Mouse (Mus musculus) CH12.LX (cell line): ENCODE measurements around the gene Olfr1339. TPM values are rescaled to one million over a fixed set of nuclear protein-coding genes. Genes with fewer than 3 reads are reported as not detected.
A peak's percentile ranks its signal among the peaks of the same experiment; 100 is the strongest.

ENCODE experiments used
- DNase-seq: peaks from one replicate; pipeline ENCODE4 v3.0.0-alpha.2; 2013; ENCODE audit errors: extremely low read depth
- H3K27ac ChIP-seq: 2 replicates; pipeline ENCODE4 v1.5.1; 2012; ENCODE audit warnings: low read depth, mild to moderate bottlenecking, control low read depth, moderate library complexity; ENCODE audit not compliant: insufficient read depth
- H3K27me3 ChIP-seq: replicated peaks from 2 replicates; pipeline ENCODE3; 2012; ENCODE audit warnings: inconsistent platforms
- H3K36me3 ChIP-seq, 2 experiments: replicated peaks in 1 of 2; 2 replicates each; pipeline versions ENCODE3 to v1.6.1; 2012; ENCODE audit warnings: inconsistent platforms in 1 of 2, low read length in 1 of 2, mild to moderate bottlenecking in 1 of 2, mixed read lengths in 1 of 2, moderate library complexity in 1 of 2; ENCODE audit not compliant: control insufficient read depth in 1 of 2, insufficient read depth in 1 of 2
- H3K4me1 ChIP-seq, 2 experiments: 2 replicates each; pipeline ENCODE4 v1.6.1; 2012; ENCODE audit warnings: inconsistent platforms in 1 of 2, moderate library complexity in 1 of 2; ENCODE audit not compliant: insufficient read depth in 2 of 2, control insufficient read depth in 1 of 2
- H3K4me2 ChIP-seq: 2 replicates; pipeline ENCODE4 v1.6.1; 2012; ENCODE audit warnings: low read depth, mild to moderate bottlenecking, control low read depth; ENCODE audit not compliant: poor library complexity, insufficient read depth, severe bottlenecking
- H3K4me3 ChIP-seq, 3 experiments: fragments of 150-350 bp in 1 of 3; sonication (generic) in 1 of 3; replicated peaks in 1 of 3; 2 replicates each; pipeline versions ENCODE3 to v1.5.1; 2011 to 2012; ENCODE audit warnings: low read depth in 2 of 3, low read length in 2 of 3, mild to moderate bottlenecking in 2 of 3, moderate library complexity in 2 of 3, control low read depth in 1 of 3, improper control_type of control experiment in 1 of 3, inconsistent platforms in 1 of 3, mixed read lengths in 1 of 3; ENCODE audit not compliant: poor library complexity in 1 of 3
- H3K79me2 ChIP-seq: replicated peaks from 2 replicates; pipeline ENCODE4 v1.6.1; 2012; ENCODE audit warnings: mild to moderate bottlenecking, moderate library complexity; ENCODE audit not compliant: control insufficient read depth, poor library complexity, insufficient read depth, severe bottlenecking; ENCODE audit errors: extremely low read depth
- H3K9ac ChIP-seq: 2 replicates; pipeline ENCODE4 v1.6.1; 2012; ENCODE audit warnings: low read depth, mild to moderate bottlenecking, control low read depth, moderate library complexity; ENCODE audit not compliant: insufficient read depth
- H3K9me3 ChIP-seq: replicated peaks from 2 replicates; pipeline ENCODE3; 2012; ENCODE audit warnings: low read length, inconsistent platforms, mixed read lengths
- BHLHE40 ChIP-seq: IDR thresholded peaks from 2 replicates; pipeline ENCODE4 v1.6.1; 2011; ENCODE audit warnings: mild to moderate bottlenecking, low read depth, low read length, improper control_type of control experiment
- CHD1 ChIP-seq: IDR thresholded peaks from 2 replicates; pipeline ENCODE4 v1.6.1; 2012; ENCODE audit warnings: low read depth, low read length, improper control_type of control experiment, inconsistent platforms
- CHD2 ChIP-seq: IDR thresholded peaks from 2 replicates; pipeline ENCODE4 v1.6.1; 2011; ENCODE audit warnings: low read length, improper control_type of control experiment
- CTCF ChIP-seq, 2 experiments: IDR thresholded peaks in 1 of 2; conservative IDR thresholded peaks in 1 of 2; 2 replicates each; pipeline ENCODE4 v1.5.1; 2011 to 2012; ENCODE audit warnings: low read depth in 2 of 2, low read length in 2 of 2, improper control_type of control experiment in 1 of 2, inconsistent platforms in 1 of 2, mild to moderate bottlenecking in 1 of 2, moderate library complexity in 1 of 2
- E2F4 ChIP-seq: IDR thresholded peaks from 2 replicates; pipeline ENCODE4 v1.6.1; 2011; ENCODE audit warnings: low read depth, low read length, improper control_type of control experiment; ENCODE audit not compliant: insufficient replicate concordance
- ELF1 ChIP-seq: IDR thresholded peaks from 2 replicates; pipeline ENCODE4 v1.6.1; 2014; ENCODE audit warnings: low read depth, mild to moderate bottlenecking, inconsistent platforms, low read length, improper control_type of control experiment
- EP300 ChIP-seq: IDR thresholded peaks from 2 replicates; pipeline ENCODE4 v1.6.1; 2011; ENCODE audit warnings: low read length, improper control_type of control experiment
- ETS1 ChIP-seq: conservative IDR thresholded peaks from 2 replicates; pipeline ENCODE4 v1.6.1; 2012; ENCODE audit warnings: low read depth, mild to moderate bottlenecking, inconsistent platforms, low read length, improper control_type of control experiment, moderate library complexity
- HCFC1 ChIP-seq: IDR thresholded peaks from 2 replicates; pipeline ENCODE4 v1.6.1; 2012; ENCODE audit warnings: low read depth, mild to moderate bottlenecking, inconsistent platforms, low read length, improper control_type of control experiment
- IRF4 ChIP-seq: IDR thresholded peaks from 2 replicates; pipeline ENCODE4 v1.6.1; 2014; ENCODE audit warnings: low read depth, mild to moderate bottlenecking, inconsistent platforms, low read length, improper control_type of control experiment
- JUND ChIP-seq: conservative IDR thresholded peaks from 2 replicates; pipeline ENCODE4 v1.6.1; 2011; ENCODE audit warnings: low read depth, low read length, improper control_type of control experiment
- KAT2A ChIP-seq: IDR thresholded peaks from 2 replicates; pipeline ENCODE4 v1.6.1; 2012; ENCODE audit warnings: low read length, improper control_type of control experiment, inconsistent platforms; ENCODE audit not compliant: insufficient replicate concordance
- MAX ChIP-seq: IDR thresholded peaks from 2 replicates; pipeline ENCODE4 v1.6.1; 2011; ENCODE audit warnings: low read length, improper control_type of control experiment
- MEF2A ChIP-seq: IDR thresholded peaks from 2 replicates; pipeline ENCODE4 v1.6.1; 2014; ENCODE audit warnings: low read depth, mild to moderate bottlenecking, inconsistent platforms, low read length, improper control_type of control experiment, borderline replicate concordance
- MYC ChIP-seq: IDR thresholded peaks from 2 replicates; pipeline ENCODE4 v1.6.1; 2011; ENCODE audit warnings: low read depth, mild to moderate bottlenecking, improper control_type of control experiment, low read length
- NRF1 ChIP-seq: IDR thresholded peaks from 2 replicates; pipeline ENCODE4 v1.6.1; 2014; ENCODE audit warnings: low read depth, mild to moderate bottlenecking, inconsistent platforms, low read length, improper control_type of control experiment, moderate library complexity
- RAD21 ChIP-seq: IDR thresholded peaks from 2 replicates; pipeline ENCODE4 v1.6.1; 2011; ENCODE audit warnings: low read depth, mild to moderate bottlenecking, low read length, improper control_type of control experiment, moderate library complexity
- RCOR1 ChIP-seq: conservative IDR thresholded peaks from 2 replicates; pipeline ENCODE4 v1.6.1; 2012; ENCODE audit warnings: low read depth, mild to moderate bottlenecking, inconsistent platforms, low read length, improper control_type of control experiment
- TBP ChIP-seq: conservative IDR thresholded peaks from 2 replicates; pipeline ENCODE4 v1.6.1; 2011; ENCODE audit warnings: low read depth, low read length, improper control_type of control experiment
- UBTF ChIP-seq: IDR thresholded peaks from 2 replicates; pipeline ENCODE4 v1.6.1; 2012; ENCODE audit warnings: low read depth, mild to moderate bottlenecking, inconsistent platforms, low read length, improper control_type of control experiment, moderate library complexity
- USF1 ChIP-seq: IDR thresholded peaks from 2 replicates; pipeline ENCODE4 v1.6.1; 2014; ENCODE audit warnings: low read depth, mild to moderate bottlenecking, inconsistent platforms, low read length, improper control_type of control experiment
- dilution Hi-C: fragments of 300-500 bp; cut with MboI; formaldehyde crosslinking; loops from 2 replicates; pipeline ENCODE4 v1.14.3; 2020; ENCODE audit warnings: low sequenced_read_pairs; ENCODE audit not compliant: extremely low pct_unique_long_range_greater_than_20kb, extremely low pct_ligation_motif_present
- in situ Hi-C: fragments of 300-500 bp; cut with MboI; formaldehyde crosslinking; loops from 3 replicates; pipeline ENCODE4 v1.14.3; 2019; ENCODE audit warnings: low sequenced_read_pairs, low pct_ligation_motif_present, low pct_unique_long_range_greater_than_20kb, mixed read lengths
- polyA plus RNA-seq: library from polyadenylated mRNA; unstranded; fragments of >175 nt; gene quantifications from 2 replicates; pipeline ENCODE4 v1.2.1, GENCODE M21; 2012; ENCODE audit warnings: low read depth; ENCODE audit not compliant: insufficient read length
- total RNA-seq, 2 experiments: library from RNA; depleted of rRNA; stranded (reverse); fragments of 300-350 nt in 1 of 2; fragments of >200 nt in 1 of 2; gene quantifications; 2 replicates each; pipeline ENCODE4 v1.2.3; 2012 to 2014

Gene Olfr1339
- total and polyA plus RNA-seq, 3 experiments = not detected

- TF ChIP-seq JUND (no peak), E2F4 (no peak), ELF1 (no peak), IRF4 (no peak), KAT2A (no peak), MEF2A (no peak), HCFC1 (no peak)
- TF ChIP-seq, all 38 proteins: peak for 0
- H3K79me2 ChIP-seq = no peaks in the 10 kb centered on the region
- H3K4me2 ChIP-seq = 0 out of 2 replicates have a peak within 1 kb of the TSS, but pooled peaks have one; percentile 2
- H3K4me3 ChIP-seq = no peak within 1 kb of the TSS
- H3K27me3 ChIP-seq = peaks cover 85% of the 10 kb centered on the region
- no peak within 1 kb of the TSS for H3K9ac ChIP-seq
- in situ Hi-C loops (no loop called here), dilution Hi-C loops (no loop called here)
- no peaks in the 10 kb centered on the region for H3K4me1 ChIP-seq
- H3K36me3 ChIP-seq = no peaks in the 10 kb centered on the region
- peaks cover 2% of the 10 kb centered on the region for H3K9me3 ChIP-seq
- no peak for DNase-seq
- no peak within 1 kb of the TSS for H3K27ac ChIP-seq
These were observed 39.5 kb upstream of the Olfr1339 start, which contains the start of gene Olfr1342 for GRCm38 (mm10) chr4:118692412-118692973. Olfr1342 (minus strand) TSS chr4:118692756.

- in situ Hi-C loops = no loop called here
- dilution Hi-C loops = no loop called here
- H3K9ac ChIP-seq = no peak overlapping the region
These were observed 38.2 kb upstream of the Olfr1339 start for GRCm38 (mm10) chr4:118693812-118694211.

More at GRCm38 (mm10) chr4:118693812-118694211, 38.2 kb upstream of the Olfr1339 start:
- no peaks in the 10 kb centered on the region for H3K36me3 ChIP-seq
- TF ChIP-seq RAD21 = no peak
- TF ChIP-seq KAT2A = no peak
- TF ChIP-seq ETS1 = no peak
- TF ChIP-seq UBTF = no peak
- no peak for TF ChIP-seq TBP
- TF ChIP-seq EP300 = no peak
- no peak for TF ChIP-seq NRF1
- TF ChIP-seq HCFC1 = no peak
- no peak for TF ChIP-seq JUND
- no peak for TF ChIP-seq RCOR1
- no peak for TF ChIP-seq MAX
- TF ChIP-seq CHD2 = no peak
- no peak for TF ChIP-seq MEF2A
- no peak for TF ChIP-seq BHLHE40
- no peak for TF ChIP-seq MYC
- no peak for TF ChIP-seq CHD1
- no peak for TF ChIP-seq CTCF (conservative IDR thresholded peaks at IDR 0.05 in 1 of 2, IDR thresholded peaks at IDR 0.05 in 1 of 2; ENCODE audit: low read depth in 2 of 2, low read length in 2 of 2)
- TF ChIP-seq USF1 = no peak
- H3K4me1 ChIP-seq = no peaks in the 10 kb centered on the region
- no peak overlapping the region for H3K4me3 ChIP-seq
- DNase-seq = no peak
- H3K9me3 ChIP-seq = no peaks in the 10 kb centered on the region
- H3K27ac ChIP-seq = no peak overlapping the region
- H3K4me2 ChIP-seq = no peak overlapping the region
- no peaks in the 10 kb centered on the region for H3K79me2 ChIP-seq
- peaks cover 87% of the 10 kb centered on the region for H3K27me3 ChIP-seq
